Mouse (Mus musculus): ENCODE measurements around the gene Luzp4.
"Not testable (repeated sequence)": the region's sequence is repeated elsewhere in the genome, so short reads cannot be mapped to it uniquely, and the experiment has no call there.

The Luzp4 gene

DNA sequence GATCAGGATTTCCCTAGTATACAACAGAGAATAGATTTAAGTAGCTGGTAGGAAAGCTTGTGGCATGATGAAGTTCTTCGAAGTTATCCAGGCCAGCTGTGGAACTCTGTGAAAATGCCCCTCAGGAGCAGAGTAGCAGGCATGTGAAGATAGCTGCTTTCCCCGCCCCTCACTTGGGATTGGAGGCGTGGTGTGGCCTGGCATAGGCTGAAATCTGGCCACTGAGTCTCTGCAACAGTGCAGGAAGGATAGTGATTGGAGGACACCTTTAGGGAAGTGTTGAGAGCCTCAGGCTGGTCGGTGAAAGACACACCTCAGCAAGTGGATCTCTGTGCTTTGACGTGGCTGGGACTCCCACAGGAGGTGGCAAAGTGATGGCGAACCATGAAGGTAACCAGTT is at the start of gene Luzp4:
Gene Luzp4 (plus strand): TSS at position 301 of the 400 bp plus-strand sequence.
- not testable (repeated sequence) for DNase-seq

DNA sequence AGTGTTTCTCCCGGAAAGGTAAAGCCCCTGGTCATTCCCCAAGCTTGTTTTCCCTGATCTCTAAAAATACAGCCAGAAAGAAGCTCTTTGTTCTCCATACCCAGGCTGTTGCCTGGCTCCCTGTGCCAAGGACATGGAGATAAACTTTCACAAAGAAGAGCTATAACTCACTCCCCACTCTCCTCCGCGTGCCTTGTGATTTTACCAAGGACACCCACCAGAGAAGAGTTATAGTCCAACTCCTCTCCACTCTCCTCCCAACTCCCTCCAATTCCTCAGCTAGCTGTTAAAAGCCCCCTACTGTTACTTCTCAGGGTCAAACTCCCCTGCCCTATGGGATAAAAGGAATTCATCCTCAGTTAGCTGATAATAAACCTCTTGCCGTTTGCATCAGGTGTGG is 15.6 kb upstream of the Luzp4 start:
- DNase-seq, result not testable (repeated sequence)

Data from cerebellum, postnatal 36 days (tissue).